In the genomic region with DNA sequence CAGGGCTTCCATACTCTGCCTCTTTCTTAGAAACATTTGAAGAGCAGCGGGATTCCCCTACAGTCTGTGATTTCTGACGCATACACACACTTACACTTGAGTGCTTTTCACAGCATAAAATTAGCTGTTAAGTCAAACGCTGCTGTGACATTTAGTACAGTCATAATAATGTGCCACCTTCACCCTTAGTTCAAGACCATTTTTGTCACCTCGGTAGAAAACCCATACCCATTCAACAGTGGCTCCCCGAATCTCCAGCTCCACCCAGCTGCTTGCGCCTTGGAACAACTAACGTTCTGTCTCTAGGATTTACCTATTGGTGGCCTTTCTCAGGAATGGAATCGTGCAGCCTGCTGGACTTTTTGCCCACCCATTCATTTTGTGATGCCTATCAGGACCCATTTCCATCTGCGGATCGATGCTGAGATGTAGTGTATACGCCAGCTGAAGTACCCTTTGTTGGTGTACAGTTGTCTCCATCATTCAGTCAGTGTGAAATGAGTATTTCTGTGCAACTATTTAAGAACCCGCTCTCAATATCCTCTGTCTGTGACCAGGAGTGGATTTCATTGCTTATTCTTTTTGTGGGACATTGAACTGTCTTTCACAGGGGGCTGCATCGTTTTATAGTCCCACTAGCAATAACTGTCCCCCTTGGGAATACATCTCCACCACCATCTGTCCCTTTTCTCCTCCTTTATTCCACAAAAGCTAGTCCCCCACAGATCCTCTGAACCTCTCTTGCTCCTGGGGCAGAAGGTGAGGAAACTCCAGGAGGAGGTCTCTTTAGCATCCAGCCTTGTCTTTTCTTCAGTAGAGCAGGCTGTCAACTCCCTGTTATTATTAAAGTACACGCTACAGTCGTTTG, we compare ENCODE assay signal across 9 mouse cellular contexts. TPM values are rescaled to one million over a fixed set of nuclear protein-coding genes. Genes with fewer than 3 reads are reported as not detected.
A peak's percentile ranks its signal among the peaks of the same experiment; 100 is the strongest.
DNase-seq lines count a peak whose midpoint lies in the region; ATAC-seq and TF ChIP-seq lines count a peak whose summit lies in the region.
"Had no signal": no experiment of that assay in that cellular context is flagged by ENCODE, and none has a peak within 500 bp of the region (broad histone marks: within the 10 kb centered on the region; RNA-seq: fewer than 3 reads in every experiment).

No protein-coding gene starts in this region.

- H3K4me3 ChIP-seq in heart, embryonic 12.5 days, result peak overlapping the region; percentile 47
- H3K4me3 ChIP-seq in forebrain, embryonic 10.5 days, result peak overlapping the region; percentile 50
- peak overlapping the region; percentile 4 to 52 for H3K4me3 ChIP-seq in liver, embryonic 14.5 days (ENCODE audit: insufficient read depth in 1 of 2, low read depth in 2 of 2, low read length in 2 of 2)

- no peak for TF ChIP-seq EP300 in liver, embryonic 14.5 days (IDR thresholded peaks at IDR 0.05; ENCODE audit: low read depth)

- 37% methylated on average over 15 of the region's 15 CpGs for WGBS in heart, embryonic 12.5 days
- 41% methylated on average over 15 of the region's 15 CpGs for WGBS in forebrain, embryonic 10.5 days
- WGBS in liver, embryonic 14.5 days (ENCODE audit: insufficient replicate concordance), result 29% methylated on average over 15 of the region's 15 CpGs

- H3K4me2 ChIP-seq in heart, embryonic 12.5 days, result peak overlapping the region; percentile 79
- H3K4me2 ChIP-seq in liver, embryonic 14.5 days (ENCODE audit: low read depth), result peak overlapping the region; percentile 94

- no peak for ATAC-seq in heart, embryonic 12.5 days (ENCODE audit: insufficient number of reproducible peaks, low FRiP score)
- peak; percentile 3; the same call in 1 of the 2 replicates for ATAC-seq in liver, embryonic 14.5 days (ENCODE audit: insufficient read depth)

- H3K9me3 ChIP-seq in heart, embryonic 12.5 days (replicated peaks), result no peaks in the 10 kb centered on the region
- no peaks in the 10 kb centered on the region for H3K9me3 ChIP-seq in forebrain, embryonic 10.5 days
- H3K9me3 ChIP-seq in liver, embryonic 14.5 days (ENCODE audit: control insufficient read depth, low read length), result no peaks in the 10 kb centered on the region

- H3K36me3 ChIP-seq in heart, embryonic 12.5 days, result no peaks in the 10 kb centered on the region
- no peaks in the 10 kb centered on the region for H3K36me3 ChIP-seq in forebrain, embryonic 10.5 days (replicated peaks)
- H3K36me3 ChIP-seq in liver, embryonic 14.5 days (replicated peaks; ENCODE audit: control insufficient read depth, insufficient read depth, low read depth), result no peaks in the 10 kb centered on the region

- DNase-seq in heart, adult 9 months (ENCODE audit: low spot score in 2 of 2), result no peak
- DNase-seq in CD4-positive helper T cell, adult 2 months (ENCODE audit: low read depth, low spot score), result peak; percentile 86
- no peak for DNase-seq in forebrain, embryonic 10.5 days (ENCODE audit: extremely low spot score, low spot score)
- no peak for DNase-seq in liver, embryonic 14.5 days (ENCODE audit: low read depth in 3 of 3, low spot score in 3 of 3)
- DNase-seq in urinary bladder, postnatal 4 days (ENCODE audit: low spot score in 2 of 2), result no peak
- DNase-seq in ovary, postnatal 14 days (ENCODE audit: low spot score), result no peak
- DNase-seq in layer of hippocampus, postnatal 14 days (ENCODE audit: low spot score in 2 of 2), result no peak

- H3K4me1 ChIP-seq in heart, embryonic 12.5 days (replicated peaks), result peaks cover 62% of the 10 kb centered on the region
- H3K4me1 ChIP-seq in forebrain, embryonic 10.5 days, result peaks cover 82% of the 10 kb centered on the region
- peaks cover 55 to 62% of the 10 kb centered on the region in 2 experiments for H3K4me1 ChIP-seq in liver, embryonic 14.5 days (replicated peaks; ENCODE audit: control insufficient read depth in 2 of 2, insufficient read depth in 2 of 2, low read length in 1 of 2)

- no peak for TF ChIP-seq CTCF in liver, embryonic 14.5 days (IDR thresholded peaks at IDR 0.05; ENCODE audit: low read depth)

- H3K27me3 ChIP-seq in heart, embryonic 12.5 days (replicated peaks), result no peaks in the 10 kb centered on the region
- H3K27me3 ChIP-seq in forebrain, embryonic 10.5 days (ENCODE audit: poor library complexity, severe bottlenecking), result no peaks in the 10 kb centered on the region
- no peaks in the 10 kb centered on the region for H3K27me3 ChIP-seq in liver, embryonic 14.5 days (ENCODE audit: control insufficient read depth, insufficient read depth, low read length)
- H3K27me3 ChIP-seq: Patski had no signal

- peak overlapping the region; percentile 93 for H3K27ac ChIP-seq in heart, embryonic 12.5 days (ENCODE audit: poor library complexity, severe bottlenecking)
- peak overlapping the region; percentile 93 for H3K27ac ChIP-seq in forebrain, embryonic 10.5 days
- peak overlapping the region; percentile 70 for H3K27ac ChIP-seq in liver, embryonic 14.5 days

- H3K9ac ChIP-seq in heart, embryonic 12.5 days, result peak overlapping the region; percentile 56
- H3K9ac ChIP-seq in liver, embryonic 14.5 days (replicated peaks), result peak overlapping the region; percentile 61

RNA-seq across cellular contexts. Expression of a gene that starts 10.1 kb away (rescaled TPM):
- polyA plus RNA-seq in heart, embryonic 12.5 days (2016; fragmentation: Nextera tagmentation; extraction: Ambion mirVana), result 216 and 231 TPM in 2 replicates
- polyA plus RNA-seq in forebrain, embryonic 10.5 days (2016; fragmentation: Nextera tagmentation; extraction: Ambion mirVana), result 369 and 403 TPM in 2 replicates
- 84.0 and 116 TPM in 2 replicates for polyA plus RNA-seq in liver, embryonic 14.5 days (2012; rRNA removed)
- polyA plus RNA-seq in liver, embryonic 14.5 days (2014; fragmentation: Nextera tagmentation; extraction: Ambion mirVana), result 80.4 and 95.4 TPM in 2 replicates
- 100 to 1,000 TPM; 702 to 713 TPM for total RNA-seq in layer of hippocampus, postnatal 14 days (2021)

RNA-seq across cellular contexts. Expression of a gene that starts 49.5 kb away (rescaled TPM):
- polyA plus RNA-seq in heart, embryonic 12.5 days (2016; fragmentation: Nextera tagmentation; extraction: Ambion mirVana), result 0.29 and 0.42 TPM in 2 replicates
- 0.06 TPM in 1 of 2 replicates, not detected in the other for polyA plus RNA-seq in forebrain, embryonic 10.5 days (2016; fragmentation: Nextera tagmentation; extraction: Ambion mirVana)
- polyA plus RNA-seq in liver, embryonic 14.5 days (2012; rRNA removed), result 0.04 and 0.08 TPM in 2 replicates
- 0.09 TPM in 1 of 2 replicates, not detected in the other for polyA plus RNA-seq in liver, embryonic 14.5 days (2014; fragmentation: Nextera tagmentation; extraction: Ambion mirVana)
- 1 to 10 TPM; 2.5 to 2.6 TPM for total RNA-seq in layer of hippocampus, postnatal 14 days (2021)
